7 mouse cellular contexts compared by ENCODE assay signal in genomic region chr10:127661291-127661914, GRCm38 (mm10). TPM values are rescaled to one million over a fixed set of nuclear protein-coding genes. Genes with fewer than 3 reads are reported as not detected.
DNase-seq lines count a peak whose midpoint lies in the region; ATAC-seq and TF ChIP-seq lines count a peak whose summit lies in the region.

No protein-coding gene starts in this region.

- TF ChIP-seq CTCF in thymus, adult 2 months (IDR thresholded peaks at IDR 0.05; ENCODE audit: borderline replicate concordance, control insufficient read depth, extremely low read depth, insufficient read depth, low read length, poor library complexity), result no peak

- 75% methylated on average over 14 of the region's 14 CpGs for WGBS in thymus, adult 2 months
- WGBS in forebrain, embryonic 16.5 days, result 29% methylated on average over 14 of the region's 14 CpGs
- 11% methylated on average over 14 of the region's 14 CpGs for WGBS in kidney, embryonic 14.5 days
- 80% methylated on average over 10 of the region's 14 CpGs for WGBS in macrophage (ENCODE audit: missing documents)

- no peak for ATAC-seq in forebrain, embryonic 16.5 days
- no peak for ATAC-seq in kidney, embryonic 14.5 days (ENCODE audit: low FRiP score, low TSS enrichment)
- ATAC-seq in megakaryocyte-erythroid progenitor cell, adult 5-6 weeks (replicated peaks; ENCODE audit: low FRiP score, low TSS enrichment, poor library complexity, severe bottlenecking), result no peak

- H3K4me2 ChIP-seq in forebrain, embryonic 16.5 days (ENCODE audit: low read length), result peak overlapping the region; percentile 31
- peak overlapping the region; percentile 65 for H3K4me2 ChIP-seq in kidney, embryonic 14.5 days (replicated peaks; ENCODE audit: low read depth, low read length)

- H3K4me3 ChIP-seq in thymus, adult 2 months (ENCODE audit: control insufficient read depth, insufficient read depth, low read length), result peak overlapping the region; percentile 17
- H3K4me3 ChIP-seq in forebrain, embryonic 16.5 days (replicated peaks; ENCODE audit: low read length), result no peak overlapping the region
- H3K4me3 ChIP-seq in kidney, embryonic 14.5 days (ENCODE audit: low read length), result peak overlapping the region; percentile 19
- H3K4me3 ChIP-seq in macrophage (ENCODE audit: inconsistent target), result no peak overlapping the region

- H3K36me3 ChIP-seq in thymus, adult 2 months (ENCODE audit: control insufficient read depth, insufficient read depth, low read length), result peaks cover 29% of the 10 kb centered on the region
- no peaks in the 10 kb centered on the region for H3K36me3 ChIP-seq in forebrain, embryonic 16.5 days (ENCODE audit: control insufficient read depth, insufficient read depth)
- peaks cover 50% of the 10 kb centered on the region for H3K36me3 ChIP-seq in kidney, embryonic 14.5 days (ENCODE audit: control insufficient read depth, insufficient read depth, low read length)
- peaks cover 50% of the 10 kb centered on the region for H3K36me3 ChIP-seq in macrophage (ENCODE audit: inconsistent target)

- 0 out of 2 replicates have a peak, but pooled peaks have one; percentile 16 for TF ChIP-seq POLR2A in thymus, adult 2 months (IDR thresholded peaks at IDR 0.05; ENCODE audit: control insufficient read depth, extremely low read depth, insufficient read depth, low read length, poor library complexity)

- peaks cover 36% of the 10 kb centered on the region for H3K79me2 ChIP-seq in macrophage (ENCODE audit: inconsistent target)

- peaks cover 48% of the 10 kb centered on the region for H3K4me1 ChIP-seq in thymus, adult 2 months (replicated peaks; ENCODE audit: control insufficient read depth, insufficient read depth, low read length)
- peaks cover 18% of the 10 kb centered on the region for H3K4me1 ChIP-seq in forebrain, embryonic 16.5 days (replicated peaks; ENCODE audit: control insufficient read depth, insufficient read depth, low read length)
- peaks cover 58% of the 10 kb centered on the region for H3K4me1 ChIP-seq in kidney, embryonic 14.5 days (ENCODE audit: control insufficient read depth, insufficient read depth, low read length)

- peak; percentile 17 for DNase-seq in thymus, adult 2 months
- DNase-seq in thymus, postnatal 10 days (ENCODE audit: low spot score in 2 of 2), result no peak
- DNase-seq in frontal cortex, postnatal 14 days (ENCODE audit: low spot score in 2 of 2), result no peak

- H3K9ac ChIP-seq in forebrain, embryonic 16.5 days (replicated peaks; ENCODE audit: low read depth, low read length), result no peak overlapping the region
- H3K9ac ChIP-seq in kidney, embryonic 14.5 days (ENCODE audit: low read depth, low read length), result peak overlapping the region; percentile 31

- H3K27me3 ChIP-seq in thymus, adult 2 months (ENCODE audit: control insufficient read depth, insufficient read depth, low read length), result no peaks in the 10 kb centered on the region
- H3K27me3 ChIP-seq in forebrain, embryonic 16.5 days (replicated peaks; ENCODE audit: control insufficient read depth, insufficient read depth, low read length), result peaks cover 41% of the 10 kb centered on the region
- no peaks in the 10 kb centered on the region for H3K27me3 ChIP-seq in kidney, embryonic 14.5 days (ENCODE audit: control insufficient read depth, insufficient read depth, low read length)

- H3K9me3 ChIP-seq in forebrain, embryonic 16.5 days (ENCODE audit: control insufficient read depth, low read length), result no peaks in the 10 kb centered on the region
- H3K9me3 ChIP-seq in kidney, embryonic 14.5 days (ENCODE audit: control insufficient read depth, low read length), result no peaks in the 10 kb centered on the region

- peak overlapping the region; percentile 36; the same call in 1 of the 2 replicates for H3K27ac ChIP-seq in thymus, adult 2 months (ENCODE audit: control insufficient read depth, insufficient read depth, low read length)
- no peak overlapping the region for H3K27ac ChIP-seq in forebrain, embryonic 16.5 days (ENCODE audit: low read length)
- peak overlapping the region; percentile 68 for H3K27ac ChIP-seq in kidney, embryonic 14.5 days (ENCODE audit: low read depth, low read length)
- H3K27ac ChIP-seq in macrophage, result peak overlapping the region; percentile 65

RNA-seq across cellular contexts. Expression of gene Nemp1, which starts 5.3 kb away (rescaled TPM):
- 14.2 and 15.0 TPM in 2 replicates for polyA plus RNA-seq in thymus, adult 2 months (2012; rRNA removed)
- polyA plus RNA-seq in forebrain, embryonic 16.5 days (2015; fragmentation: Nextera tagmentation; extraction: Ambion mirVana), result 5.7 and 7.0 TPM in 2 replicates
- polyA plus RNA-seq in kidney, embryonic 14.5 days (2014; fragmentation: Nextera tagmentation; extraction: Ambion mirVana), result 7.6 and 12.4 TPM in 2 replicates
- total RNA-seq in macrophage (2018; cell fraction: chromatin; rRNA removed), result 10 to 100 TPM in 12 of 26 experiments, 1 to 10 TPM in 14; 2.5 to 24.2 (median 10.0) TPM
- total RNA-seq in macrophage (2018; cell fraction: cytosol; rRNA removed), result 1 to 10 TPM; 2.9 to 6.7 (median 4.8) TPM
- 10 to 100 TPM in 21 of 26 experiments, 1 to 10 TPM in 5; 7.8 to 28.3 (median 15.6) TPM for total RNA-seq in macrophage (2018; cell fraction: nucleus; rRNA removed)
- polyA plus RNA-seq in macrophage (2018), result 2.7 to 5.4 TPM (median 4.6 TPM) in 3 replicates
- total RNA-seq in megakaryocyte-erythroid progenitor cell, adult 5-6 weeks (2014; fragmentation: Nextera tagmentation), result 19.4 and 22.7 TPM in 2 replicates
- total RNA-seq in megakaryocyte-erythroid progenitor cell, adult 5-6 weeks (2017), result 17.6 and 35.2 TPM in 2 replicates

RNA-seq across cellular contexts. Expression of gene Nab2, which starts 7.0 kb away (rescaled TPM):
- polyA plus RNA-seq in thymus, adult 2 months (2012; rRNA removed), result 69.3 and 79.2 TPM in 2 replicates
- polyA plus RNA-seq in forebrain, embryonic 16.5 days (2015; fragmentation: Nextera tagmentation; extraction: Ambion mirVana), result 3.9 and 4.5 TPM in 2 replicates
- 19.0 and 19.8 TPM in 2 replicates for polyA plus RNA-seq in kidney, embryonic 14.5 days (2014; fragmentation: Nextera tagmentation; extraction: Ambion mirVana)
- 10 to 100 TPM in 25 of 26 experiments, 1 to 10 TPM in 1; 7.8 to 78.4 (median 39.8) TPM for total RNA-seq in macrophage (2018; cell fraction: chromatin; rRNA removed)
- 10 to 100 TPM in 25 of 26 experiments, 1 to 10 TPM in 1; 7.3 to 47.6 (median 21.3) TPM for total RNA-seq in macrophage (2018; cell fraction: cytosol; rRNA removed)
- total RNA-seq in macrophage (2018; cell fraction: nucleus; rRNA removed), result 10 to 100 TPM; 20.0 to 60.7 (median 31.8) TPM
- polyA plus RNA-seq in macrophage (2018), result 28.7 to 37.7 TPM (median 31.1 TPM) in 3 replicates
- total RNA-seq in megakaryocyte-erythroid progenitor cell, adult 5-6 weeks (2014; fragmentation: Nextera tagmentation), result 0.99 TPM in 1 of 2 replicates, not detected in the other
- total RNA-seq in megakaryocyte-erythroid progenitor cell, adult 5-6 weeks (2017), result 1.1 and 2.2 TPM in 2 replicates

RNA-seq across cellular contexts. Expression of gene Stat6, which starts 18.6 kb away (rescaled TPM):
- 168 and 185 TPM in 2 replicates for polyA plus RNA-seq in thymus, adult 2 months (2012; rRNA removed)
- polyA plus RNA-seq in forebrain, embryonic 16.5 days (2015; fragmentation: Nextera tagmentation; extraction: Ambion mirVana), result 4.3 and 5.1 TPM in 2 replicates
- polyA plus RNA-seq in kidney, embryonic 14.5 days (2014; fragmentation: Nextera tagmentation; extraction: Ambion mirVana), result 14.0 and 18.9 TPM in 2 replicates
- 100 to 1,000 TPM; 187 to 439 (median 329) TPM for total RNA-seq in macrophage (2018; cell fraction: chromatin; rRNA removed)
- total RNA-seq in macrophage (2018; cell fraction: cytosol; rRNA removed), result 100 to 1,000 TPM; 105 to 151 (median 131) TPM
- 100 to 1,000 TPM; 141 to 357 (median 222) TPM for total RNA-seq in macrophage (2018; cell fraction: nucleus; rRNA removed)
- 122 to 141 TPM (median 128 TPM) in 3 replicates for polyA plus RNA-seq in macrophage (2018)
- 51.7 and 57.9 TPM in 2 replicates for total RNA-seq in megakaryocyte-erythroid progenitor cell, adult 5-6 weeks (2014; fragmentation: Nextera tagmentation)
- 32.2 and 35.3 TPM in 2 replicates for total RNA-seq in megakaryocyte-erythroid progenitor cell, adult 5-6 weeks (2017)

RNA-seq across cellular contexts. Expression of gene Lrp1, which starts 40.5 kb away (rescaled TPM):
- 35.3 and 40.3 TPM in 2 replicates for polyA plus RNA-seq in thymus, adult 2 months (2012; rRNA removed)
- polyA plus RNA-seq in forebrain, embryonic 16.5 days (2015; fragmentation: Nextera tagmentation; extraction: Ambion mirVana), result 114 and 117 TPM in 2 replicates
- 44.2 and 54.9 TPM in 2 replicates for polyA plus RNA-seq in kidney, embryonic 14.5 days (2014; fragmentation: Nextera tagmentation; extraction: Ambion mirVana)
- total RNA-seq in macrophage (2018; cell fraction: chromatin; rRNA removed), result 1,000 to 10,000 TPM in 10 of 26 experiments, 100 to 1,000 TPM in 16; 161 to 1,849 (median 957) TPM
- total RNA-seq in macrophage (2018; cell fraction: cytosol; rRNA removed), result 100 to 1,000 TPM; 187 to 924 (median 416) TPM
- total RNA-seq in macrophage (2018; cell fraction: nucleus; rRNA removed), result 1,000 to 10,000 TPM in 20 of 26 experiments, 100 to 1,000 TPM in 6; 439 to 3,096 (median 1,237) TPM
- polyA plus RNA-seq in macrophage (2018), result 315 to 785 TPM (median 440 TPM) in 3 replicates
- total RNA-seq in megakaryocyte-erythroid progenitor cell, adult 5-6 weeks (2014; fragmentation: Nextera tagmentation), result 0.26 TPM in 1 of 2 replicates, not detected in the other
- 0.04 TPM in 1 of 2 replicates, not detected in the other for total RNA-seq in megakaryocyte-erythroid progenitor cell, adult 5-6 weeks (2017)

RNA-seq across cellular contexts. Expression of gene Myo1a, which starts 43.6 kb away (rescaled TPM):
- polyA plus RNA-seq in thymus, adult 2 months (2012; rRNA removed), result 1.6 and 1.8 TPM in 2 replicates
- polyA plus RNA-seq in forebrain, embryonic 16.5 days (2015; fragmentation: Nextera tagmentation; extraction: Ambion mirVana), result 1.1 and 1.3 TPM in 2 replicates
- 0.20 and 0.45 TPM in 2 replicates for polyA plus RNA-seq in kidney, embryonic 14.5 days (2014; fragmentation: Nextera tagmentation; extraction: Ambion mirVana)
- total RNA-seq in macrophage (2018; cell fraction: chromatin; rRNA removed), result 1 to 10 TPM in 9 of 26 experiments, under 1 TPM in 15, not detected in 2; 0.17 to 2.0 (median 0.87) TPM
- under 1 TPM in 4 of 26 experiments, not detected in 22; 0.03 to 0.05 (median 0.04) TPM for total RNA-seq in macrophage (2018; cell fraction: cytosol; rRNA removed)
- 1 to 10 TPM in 2 of 26 experiments, under 1 TPM in 18, not detected in 6; 0.14 to 1.6 (median 0.40) TPM for total RNA-seq in macrophage (2018; cell fraction: nucleus; rRNA removed)
- polyA plus RNA-seq in macrophage (2018), result 0.11 TPM in 1 of 3 replicates, not detected in the others
- total RNA-seq in megakaryocyte-erythroid progenitor cell, adult 5-6 weeks (2014; fragmentation: Nextera tagmentation), result 0.79 and 1.4 TPM in 2 replicates
- total RNA-seq in megakaryocyte-erythroid progenitor cell, adult 5-6 weeks (2017), result not detected in 2 replicates

Comparison
In these comparisons a context has a peak if more than half of its experiments do, and no peak if none do; other contexts are left out.
1. H3K4me3 ChIP-seq: peak in thymus, adult 2 months (single experiment) and kidney, embryonic 14.5 days (single experiment); none in forebrain, embryonic 16.5 days (single experiment) and macrophage (single experiment).